Mouse (Mus musculus): Measurements from ENCODE around the gene Uox. TPM values are rescaled to one million over a fixed set of nuclear protein-coding genes. Genes with fewer than 3 reads are reported as not detected.

Gene Uox
- total RNA-seq (2021): 4.5 and 109 TPM in 2 replicates
- long read RNA-seq, experiment 1, partial matches to known transcripts: 0 of 1 reads
- long read RNA-seq, experiment 1, other reads (novel, unspliced or antisense): 1 of 1 reads
- long read RNA-seq, experiment 2, transcript Uox-201 (8 exons, 2,737 nt): major isoform, 116 of 131 reads
- long read RNA-seq, experiment 2, partial matches to known transcripts: 2 of 131 reads
- long read RNA-seq, experiment 2, other reads (novel, unspliced or antisense): 13 of 131 reads

DNA sequence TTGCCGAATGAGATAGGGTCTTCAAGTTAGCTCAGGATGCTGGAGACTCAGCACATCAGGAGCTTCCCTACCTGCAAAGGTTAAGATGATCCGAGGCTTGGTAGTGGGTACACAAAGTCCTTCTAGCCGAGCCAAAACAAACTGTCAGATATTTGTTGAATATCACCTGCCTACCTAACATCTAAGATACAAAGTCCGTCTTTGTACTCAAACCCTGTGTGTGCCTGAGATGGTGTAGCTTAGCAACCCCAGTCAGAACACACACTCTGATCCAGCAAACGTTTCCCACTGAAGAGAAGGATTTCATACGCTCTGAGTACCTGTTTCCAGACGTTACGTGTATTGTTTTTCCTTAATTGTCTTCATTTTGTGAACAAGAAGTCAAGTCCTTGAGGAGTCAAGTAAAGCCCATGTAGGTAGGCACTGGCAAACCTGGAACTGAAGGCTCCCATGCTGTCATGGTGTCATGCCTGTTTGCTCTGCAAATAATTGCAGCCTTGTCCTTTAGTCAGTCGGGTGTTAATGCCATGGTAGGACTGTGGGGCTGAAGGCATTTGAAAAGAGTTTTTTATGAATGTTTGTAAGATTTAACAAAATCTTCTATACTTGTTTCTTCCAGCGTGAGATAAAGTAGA is at the start of gene Uox:
TSS of gene Uox (plus strand) at position 279 of the 635 bp plus-strand sequence.
- DNase-seq: no peak

DNA sequence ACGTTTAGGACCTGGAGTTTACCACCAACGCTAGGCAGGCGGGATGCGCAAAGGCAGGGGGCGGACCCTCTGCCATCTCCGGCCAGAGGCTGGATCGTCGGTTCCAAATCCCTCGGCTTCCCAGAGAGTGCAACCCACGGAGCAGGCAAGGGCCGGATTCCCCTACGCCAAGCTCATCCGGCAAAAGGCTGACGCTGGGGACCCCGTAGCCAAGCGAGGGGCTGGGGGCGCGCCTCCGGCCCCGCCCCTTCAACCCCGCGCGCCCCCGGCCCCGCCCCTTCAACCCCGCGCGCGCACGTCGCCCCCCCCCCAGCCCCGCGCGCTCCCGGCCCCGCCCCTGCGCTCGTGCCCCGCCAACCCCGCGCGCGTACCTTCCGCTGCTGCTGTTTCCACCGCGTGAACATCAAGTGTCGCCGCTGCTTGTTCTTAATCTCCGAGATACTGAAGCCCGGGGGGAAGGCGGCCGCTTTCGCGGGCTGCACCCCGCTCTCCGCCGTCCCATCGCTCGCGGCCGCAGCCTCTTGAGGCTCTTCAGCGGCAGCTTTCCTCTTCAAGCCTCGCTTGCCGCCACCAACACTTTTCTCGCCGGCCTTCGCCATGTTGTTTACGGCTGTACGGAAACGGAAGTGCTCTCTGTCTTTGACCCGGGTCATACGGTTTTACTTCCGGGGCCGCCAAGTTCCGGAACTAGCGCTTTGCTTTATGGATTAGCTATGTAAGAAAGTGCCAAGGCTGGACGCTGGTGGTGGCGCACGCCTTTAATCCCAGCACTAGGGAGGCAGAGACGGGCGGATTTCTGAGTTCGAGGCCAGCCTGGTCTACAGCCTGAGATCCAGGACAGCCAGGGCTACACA is 49.2 kb upstream of the Uox start, which contains the start of gene Rpf1:
TSS of gene Rpf1 (minus strand) at position 632 of the 854 bp plus-strand sequence.
- DNase-seq: peak; percentile 94

GRCm38 (mm10) chr3:146521652-146522020 is 48.6 kb upstream of the Uox start:
- DNase-seq: no peak

- DNase-seq: no peak
Observed at GRCm38 (mm10) chr3:146528335-146528734, 41.9 kb upstream of the Uox start.

DNA sequence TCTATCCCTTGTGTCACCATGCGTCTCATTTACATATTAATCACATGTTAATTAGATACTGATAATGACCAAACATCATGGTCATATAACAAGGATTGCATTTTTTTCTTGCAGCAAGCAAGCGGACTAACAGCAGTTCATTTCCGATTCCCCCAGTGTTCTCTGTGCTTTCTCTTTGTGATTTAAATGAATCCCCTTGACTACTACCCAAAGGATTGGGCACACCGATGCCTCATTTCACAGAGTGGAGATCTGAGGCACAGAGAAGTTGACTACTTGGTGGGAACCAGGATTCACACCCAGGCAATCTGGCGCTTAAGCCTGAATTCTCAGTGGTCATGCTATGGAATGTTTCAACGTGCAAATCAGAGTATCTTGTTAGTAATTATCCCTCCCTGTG is 35.2 kb upstream of the Uox start:
- DNase-seq: no peak

DNA sequence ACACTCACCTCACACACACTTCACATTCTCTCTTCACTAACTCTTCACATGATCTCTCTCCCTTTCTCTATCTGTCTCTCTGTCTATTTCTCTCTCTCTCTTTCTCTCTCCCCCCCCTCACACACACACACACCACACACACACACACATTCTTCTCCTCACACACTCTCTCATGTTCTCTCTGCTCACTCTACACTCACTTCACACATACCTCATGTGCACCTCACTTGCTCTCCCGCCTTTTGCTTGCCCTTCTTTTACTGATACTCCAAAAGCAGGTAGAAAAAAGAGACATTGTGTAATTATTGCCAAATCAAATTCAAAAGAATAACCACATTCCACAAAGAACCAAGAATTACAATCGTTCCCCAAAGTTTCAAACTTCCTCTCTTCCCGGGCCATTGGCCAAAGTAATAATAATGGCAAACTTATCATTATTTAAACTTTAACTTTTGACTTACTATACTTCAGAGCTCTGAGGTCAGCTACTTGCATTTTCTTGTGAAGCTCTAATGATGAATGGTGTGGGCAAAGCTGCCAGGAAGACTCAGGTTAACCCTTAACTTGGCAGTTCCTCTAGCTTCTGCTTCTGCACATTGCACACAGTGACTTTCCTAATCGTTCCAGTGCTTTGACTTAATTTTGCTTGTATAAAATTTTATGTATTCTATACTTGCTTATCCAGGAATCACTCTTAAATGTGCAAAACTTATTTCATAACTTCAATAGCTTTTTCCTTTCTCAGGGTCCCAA is 29.5 kb upstream of the Uox start:
- DNase-seq: no peak

DNA sequence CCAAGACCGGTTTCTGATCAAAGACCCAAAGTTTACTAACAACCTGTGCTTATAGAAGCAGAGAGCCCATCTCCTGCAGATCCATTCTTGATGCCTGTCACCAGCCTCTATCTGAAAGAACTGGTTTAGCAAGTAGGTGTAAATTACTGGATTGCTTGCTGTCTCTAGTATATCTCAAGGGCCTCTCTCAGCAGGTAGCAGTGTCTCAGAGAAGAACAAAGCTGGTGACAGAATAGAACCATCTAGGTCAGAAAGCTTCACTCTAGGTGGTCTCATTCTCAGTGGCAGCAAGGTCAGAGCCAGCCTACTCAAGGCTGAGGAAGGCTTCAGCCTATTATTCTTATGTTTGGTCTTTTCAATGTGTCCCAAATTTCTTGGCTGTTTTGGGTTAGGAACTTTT is 26.6 kb upstream of the Uox start:
- DNase-seq: no peak

- no peak for DNase-seq
Observed at GRCm38 (mm10) chr3:146554816-146555215, 15.4 kb upstream of the Uox start.

GRCm38 (mm10) chr3:146556567-146556966 is 13.7 kb upstream of the Uox start:
- DNase-seq: no peak

DNA sequence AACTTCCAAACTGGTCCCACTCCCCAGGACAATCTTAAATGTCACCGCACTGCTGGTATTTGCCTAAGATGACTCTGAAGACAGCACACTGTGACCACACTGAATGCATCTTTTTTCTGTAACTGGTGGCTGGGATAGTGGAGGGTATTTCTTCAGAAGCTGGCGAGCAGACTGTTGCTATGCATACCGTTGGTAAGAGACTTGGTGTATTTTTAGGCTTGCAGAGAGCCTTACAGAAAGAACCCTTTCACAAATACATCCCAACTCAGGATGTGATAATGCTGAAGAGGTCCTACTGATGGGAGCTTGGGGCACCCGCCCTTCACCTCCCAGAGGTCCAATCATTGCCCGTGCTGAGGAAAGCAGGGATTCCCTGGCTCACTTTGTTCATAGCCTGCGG is 12.7 kb upstream of the Uox start:
- DNase-seq: no peak

DNA sequence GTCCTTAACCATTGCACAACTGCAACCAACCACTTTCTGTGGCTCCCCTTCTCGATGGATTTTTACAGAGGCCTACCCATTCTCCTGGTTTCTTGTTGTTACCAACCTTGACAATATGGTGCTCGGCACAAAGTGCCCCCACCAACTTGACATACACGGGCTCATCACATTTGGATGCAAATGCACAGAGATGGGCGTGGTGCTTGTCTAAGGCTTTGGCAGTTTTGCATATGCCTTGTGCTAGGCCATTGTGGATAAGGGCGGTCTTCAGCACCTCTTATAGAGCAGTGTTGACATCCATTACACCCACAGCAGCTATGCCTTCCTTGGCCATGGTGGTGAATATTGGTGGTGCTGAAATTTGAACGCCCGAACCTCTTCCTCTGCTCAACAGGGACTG is 7.3 kb upstream of the Uox start:
- DNase-seq: no peak

- DNase-seq: peak; percentile 87
Observed at GRCm38 (mm10) chr3:146564268-146565064, 5.8 kb upstream of the Uox start.

GRCm38 (mm10) chr3:146565065-146565411 is 5.2 kb upstream of the Uox start:
- DNase-seq: no peak

GRCm38 (mm10) chr3:146567366-146567765 is 2.9 kb upstream of the Uox start:
- DNase-seq: peak; percentile 14

GRCm38 (mm10) chr3:146567884-146568530 is 2.2 kb upstream of the Uox start:
- peak; percentile 70 for DNase-seq

DNA sequence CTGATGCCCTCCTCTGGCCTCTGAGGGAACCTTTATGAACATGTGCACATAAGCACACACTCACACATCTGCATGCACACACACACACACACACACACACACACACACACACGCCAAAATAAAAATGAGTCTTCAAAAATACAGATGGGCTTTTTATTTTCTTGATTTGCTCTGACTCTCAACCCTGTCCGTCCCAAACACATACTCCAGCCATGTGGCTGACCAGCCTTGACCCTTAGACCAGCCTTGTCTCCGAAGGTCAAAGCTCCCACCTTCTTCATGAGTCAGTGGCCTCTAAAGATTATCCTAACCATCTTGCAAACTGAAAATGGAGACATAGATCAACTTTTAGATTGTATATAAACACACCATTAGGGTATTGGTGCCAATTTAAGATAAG is 632 bp upstream of the Uox start:
- DNase-seq: peak; percentile 15

GRCm38 (mm10) chr3:146570939-146571338 is 713 bp downstream of the Uox start:
- DNase-seq: no peak

DNA sequence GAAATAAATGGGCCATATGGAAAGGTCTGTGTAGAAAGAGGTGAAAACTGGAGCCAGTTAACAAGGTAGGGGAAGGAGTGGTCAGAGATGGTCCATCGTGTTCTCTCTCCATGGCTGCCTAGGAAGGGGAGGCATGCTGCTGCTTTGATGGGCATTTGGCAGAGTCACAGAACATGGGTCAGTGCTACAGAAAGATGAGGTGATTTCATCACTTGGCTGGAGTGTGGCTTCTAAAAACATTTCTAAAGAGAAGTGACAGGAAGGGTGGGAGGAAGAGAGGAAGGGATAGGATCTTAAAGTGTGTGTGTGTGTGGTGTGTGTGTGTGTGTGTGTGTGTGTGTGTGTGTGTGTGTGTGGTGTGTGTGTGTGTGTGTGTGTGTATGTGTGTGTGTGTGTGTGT is 1.1 kb downstream of the Uox start:
- DNase-seq: peak; percentile 10

DNA sequence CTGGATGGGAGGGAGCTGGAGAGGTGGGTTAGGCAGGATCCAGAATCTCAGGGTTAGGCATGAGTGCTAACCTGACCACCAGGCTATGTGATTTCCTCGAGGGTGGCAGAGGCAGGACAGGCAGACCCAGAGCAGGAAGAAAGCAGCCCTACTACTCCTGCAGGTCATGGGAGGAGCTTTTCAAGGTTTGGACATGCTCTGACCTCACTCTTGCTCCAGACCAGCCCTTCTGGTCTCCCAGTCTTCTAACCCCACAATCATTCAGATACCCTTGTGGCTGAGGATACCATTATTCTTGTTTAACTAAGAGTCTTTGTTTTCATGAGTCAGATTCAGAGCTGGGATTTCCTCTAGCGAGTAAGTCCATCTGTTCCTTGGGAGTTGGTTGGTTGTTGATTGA is 7.4 kb downstream of the Uox start:
- DNase-seq: no peak

- DNase-seq: no peak
Observed at GRCm38 (mm10) chr3:146580039-146580729, 10.0 kb downstream of the Uox start.

GRCm38 (mm10) chr3:146583478-146583877 is 13.3 kb downstream of the Uox start:
- DNase-seq: no peak

Measured in adrenal gland, postnatal 14 days (tissue).